In the genomic region with DNA sequence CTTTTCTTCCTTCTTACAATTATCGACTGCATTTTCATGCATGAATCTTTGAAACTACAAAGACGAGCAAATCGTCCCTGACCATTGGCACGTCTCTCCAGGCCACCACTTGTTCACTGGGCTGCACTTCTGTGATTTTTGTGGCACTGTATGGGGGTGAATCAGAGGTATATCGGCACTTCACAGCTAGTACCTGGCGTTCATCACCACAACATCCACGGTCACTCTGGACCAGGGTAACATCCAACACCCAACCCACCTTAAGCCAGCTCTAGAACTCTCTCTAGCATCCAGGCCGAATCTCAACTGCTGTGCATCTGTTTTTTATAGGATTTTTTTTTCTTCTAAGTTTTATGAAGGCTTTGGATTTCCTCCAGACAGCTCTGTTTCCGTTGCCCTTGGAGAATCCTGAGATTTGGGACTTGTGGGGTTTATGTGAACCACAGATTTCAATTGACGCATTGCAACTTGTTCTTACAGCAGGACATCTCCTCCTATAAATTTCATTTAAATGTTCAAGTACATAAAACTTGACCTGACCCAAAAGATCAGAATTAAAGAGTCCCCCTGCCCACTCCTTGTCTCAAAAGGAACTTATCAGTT, we compare ENCODE assay signal across 16 mouse cellular contexts. TPM values are rescaled to one million over a fixed set of nuclear protein-coding genes. Genes with fewer than 3 reads are reported as not detected.
DNase-seq lines count a peak whose midpoint lies in the region; ATAC-seq and TF ChIP-seq lines count a peak whose summit lies in the region.
"Had no signal": no experiment of that assay in that cellular context is flagged by ENCODE, and none has a peak within 500 bp of the region (broad histone marks: within the 10 kb centered on the region; RNA-seq: fewer than 3 reads in every experiment).

No protein-coding gene starts in this region.

- no peaks in the 10 kb centered on the region for H3K9me3 ChIP-seq in lung, embryonic 15.5 days
- no peaks in the 10 kb centered on the region for H3K9me3 ChIP-seq in stomach, embryonic 15.5 days
- no peaks in the 10 kb centered on the region for H3K9me3 ChIP-seq in midbrain, embryonic 11.5 days (ENCODE audit: control insufficient read depth, low read length)
- H3K9me3 ChIP-seq: liver, embryonic 12.5 days; midbrain, embryonic 13.5 days had no signal

- H3K4me3 ChIP-seq in lung, embryonic 15.5 days, result no peak overlapping the region
- H3K4me3 ChIP-seq in lung, adult 2 months (replicated peaks; ENCODE audit: extremely low read depth, low read depth, low read length), result no peak overlapping the region
- no peak overlapping the region for H3K4me3 ChIP-seq in stomach, embryonic 15.5 days (replicated peaks)
- no peak overlapping the region for H3K4me3 ChIP-seq in midbrain, embryonic 11.5 days (ENCODE audit: low read depth, low read length)
- H3K4me3 ChIP-seq: liver, embryonic 12.5 days; midbrain, embryonic 13.5 days had no signal

- H3K9ac ChIP-seq in lung, embryonic 15.5 days, result no peak overlapping the region
- no peak overlapping the region for H3K9ac ChIP-seq in stomach, embryonic 15.5 days
- no peak overlapping the region for H3K9ac ChIP-seq in midbrain, embryonic 11.5 days (ENCODE audit: low read length)
- H3K9ac ChIP-seq: liver, embryonic 12.5 days; midbrain, embryonic 13.5 days had no signal

- H3K4me1 ChIP-seq in lung, embryonic 15.5 days, result peaks cover 9% of the 10 kb centered on the region; the same call in 1 of the 2 replicates
- peaks cover 6% of the 10 kb centered on the region; the same call in 1 of the 2 replicates for H3K4me1 ChIP-seq in lung, adult 2 months (ENCODE audit: control insufficient read depth, insufficient read depth, low read length)
- H3K4me1 ChIP-seq in stomach, embryonic 15.5 days, result peaks cover 7% of the 10 kb centered on the region
- no peaks in the 10 kb centered on the region for H3K4me1 ChIP-seq in midbrain, embryonic 11.5 days (ENCODE audit: control insufficient read depth, insufficient read depth, low read length)
- H3K4me1 ChIP-seq: liver, embryonic 12.5 days; midbrain, embryonic 13.5 days had no signal

- H3K27me3 ChIP-seq in lung, embryonic 15.5 days, result no peaks in the 10 kb centered on the region
- H3K27me3 ChIP-seq in stomach, embryonic 15.5 days (replicated peaks), result no peaks in the 10 kb centered on the region
- no peaks in the 10 kb centered on the region for H3K27me3 ChIP-seq in midbrain, embryonic 11.5 days (ENCODE audit: control insufficient read depth, insufficient read depth, low read length)
- H3K27me3 ChIP-seq: liver, embryonic 12.5 days; midbrain, embryonic 13.5 days had no signal

- ATAC-seq in lung, embryonic 15.5 days (ENCODE audit: borderline replicate concordance, extremely low read depth, low FRiP score, low TSS enrichment), result no peak
- ATAC-seq in stomach, embryonic 15.5 days (ENCODE audit: insufficient read depth, low FRiP score, low read depth), result no peak
- ATAC-seq in midbrain, embryonic 11.5 days (ENCODE audit: low FRiP score), result no peak
- ATAC-seq: forebrain, embryonic 16.5 days; liver, embryonic 12.5 days; midbrain, embryonic 13.5 days had no signal

- peak; percentile 91 for DNase-seq in heart, adult 11 months
- no peak for DNase-seq in heart, adult 8-10 months (ENCODE audit: low spot score)
- peak; percentile 9 for DNase-seq in kidney, adult 9 months
- DNase-seq in kidney, adult 11 months, result no peak
- DNase-seq in lung, adult 2 months, result no peak
- DNase-seq in midbrain, embryonic 11.5 days (ENCODE audit: low spot score, missing footprints), result no peak
- DNase-seq: adrenal gland, postnatal 36 days; cerebellum, adult 9-10 months; layer of hippocampus, adult 9-11 months had no signal

- no peak for TF ChIP-seq POLR2A in lung, adult 2 months (IDR thresholded peaks at IDR 0.05; ENCODE audit: borderline replicate concordance, extremely low read depth, low read depth, low read length)

- WGBS in lung, embryonic 15.5 days, result 64% methylated on average over 10 of the region's 10 CpGs
- WGBS in lung, adult 2 months, result 71% methylated on average over 10 of the region's 10 CpGs
- 56% methylated on average over 10 of the region's 10 CpGs for WGBS in stomach, embryonic 15.5 days
- 87% methylated on average over 10 of the region's 10 CpGs for WGBS in midbrain, embryonic 11.5 days

- peak overlapping the region; percentile 85 for H3K27ac ChIP-seq in lung, embryonic 15.5 days
- H3K27ac ChIP-seq in stomach, embryonic 15.5 days, result peak overlapping the region; percentile 84
- no peak overlapping the region for H3K27ac ChIP-seq in midbrain, embryonic 11.5 days (ENCODE audit: low read depth, low read length)
- H3K27ac ChIP-seq: liver, embryonic 12.5 days; macrophage; midbrain, embryonic 13.5 days had no signal

- no peak for TF ChIP-seq CTCF in lung, adult 2 months (IDR thresholded peaks at IDR 0.05; ENCODE audit: insufficient read depth, low read length)

- no peaks in the 10 kb centered on the region for H3K36me3 ChIP-seq in lung, embryonic 15.5 days
- no peaks in the 10 kb centered on the region for H3K36me3 ChIP-seq in stomach, embryonic 15.5 days
- no peaks in the 10 kb centered on the region for H3K36me3 ChIP-seq in midbrain, embryonic 11.5 days (ENCODE audit: control insufficient read depth, insufficient read depth, low read length)
- H3K36me3 ChIP-seq: liver, embryonic 12.5 days; midbrain, embryonic 13.5 days had no signal

- no peak overlapping the region for H3K4me2 ChIP-seq in lung, embryonic 15.5 days
- H3K4me2 ChIP-seq in stomach, embryonic 15.5 days, result no peak overlapping the region
- H3K4me2 ChIP-seq in midbrain, embryonic 11.5 days, result no peak overlapping the region
- H3K4me2 ChIP-seq: liver, embryonic 12.5 days; midbrain, embryonic 13.5 days had no signal

RNA-seq across cellular contexts. Expression of gene Col6a1, which starts 30.6 kb away (rescaled TPM):
- total RNA-seq in heart, adult 8-10 months (2022), result 10 to 100 TPM; 23.3 to 31.8 (median 29.8) TPM
- 284 and 300 TPM in 2 replicates for polyA plus RNA-seq in lung, embryonic 15.5 days (2015; fragmentation: Nextera tagmentation; extraction: Ambion mirVana)
- polyA plus RNA-seq in lung, adult 2 months (2012; rRNA removed), result 203 and 218 TPM in 2 replicates
- polyA plus RNA-seq in stomach, embryonic 15.5 days (2015; fragmentation: Nextera tagmentation; extraction: Ambion mirVana), result 326 and 336 TPM in 2 replicates
- 12.8 and 12.9 TPM in 2 replicates for polyA plus RNA-seq in midbrain, embryonic 11.5 days (2014; fragmentation: Nextera tagmentation; extraction: Ambion mirVana)
- total RNA-seq: hematopoietic stem cell, adult 5-6 weeks had no signal

Comparison
In these comparisons a context has a peak if more than half of its experiments do, and no peak if none do; other contexts are left out.
1. DNase-seq: peak in heart, adult 11 months (single experiment) and kidney, adult 9 months (single experiment); none in heart, adult 8-10 months (single experiment), kidney, adult 11 months (single experiment), lung, adult 2 months (single experiment) and midbrain, embryonic 11.5 days (single experiment).
2. RNA of gene Col6a1, which starts 30.6 kb away (polyA plus RNA-seq): 326 to 336 TPM in stomach, embryonic 15.5 days, 284 to 300 TPM in lung, embryonic 15.5 days and 203 to 218 TPM in lung, adult 2 months; 12.8 to 12.9 TPM in midbrain, embryonic 11.5 days; every median in the first group is over 10 times any median in the second.